Mouse (Mus musculus): Measurements from ENCODE around the gene Bmp3. TPM values are rescaled to one million over a fixed set of nuclear protein-coding genes. Genes with fewer than 3 reads are reported as not detected.

Bmp3 gene
- polyA plus RNA-seq, 3 experiments from 2014 or later: 0.08 TPM; not detected in 2

DNA sequence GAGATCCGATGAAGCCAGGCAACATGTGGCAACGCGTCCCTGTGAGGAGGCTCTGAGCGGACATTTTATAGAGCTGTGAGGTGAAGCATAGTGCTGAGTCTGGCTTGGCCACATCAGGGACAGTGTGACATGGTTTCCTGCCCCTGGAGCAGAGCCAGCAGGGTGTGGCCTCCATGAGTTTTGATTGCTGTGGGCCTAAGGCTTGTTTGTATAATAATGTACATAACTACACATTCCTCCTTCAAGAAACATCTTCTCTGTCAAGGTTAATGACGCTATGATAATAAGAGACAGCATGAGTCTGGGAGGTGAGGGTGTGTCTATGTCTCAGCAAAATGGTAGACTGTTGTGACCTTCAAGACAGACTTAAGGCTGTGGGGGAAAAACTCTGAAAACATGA lies 64.5 kb downstream of the Bmp3 start:
- ATAC-seq: no peak

DNA sequence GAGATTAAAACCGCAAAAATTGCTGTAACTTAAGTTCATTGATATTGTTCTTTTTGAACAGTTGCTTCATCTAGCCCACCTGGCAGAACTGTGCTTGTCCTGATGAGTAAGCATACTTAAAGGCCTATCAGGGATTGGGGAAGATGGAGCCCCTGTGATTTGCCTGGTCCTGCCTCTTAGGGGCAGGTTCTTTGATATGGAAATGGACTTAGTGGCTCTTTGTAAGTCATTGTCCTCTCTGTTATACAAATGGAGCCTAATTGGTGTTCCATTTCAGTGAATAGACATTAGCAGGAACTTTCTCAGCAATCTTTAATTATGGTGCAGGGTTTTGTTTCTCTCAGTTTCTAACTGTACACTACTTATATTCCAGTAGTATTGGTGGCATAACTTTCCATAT lies 67.4 kb downstream of the Bmp3 start:
- no peak for ATAC-seq

DNA sequence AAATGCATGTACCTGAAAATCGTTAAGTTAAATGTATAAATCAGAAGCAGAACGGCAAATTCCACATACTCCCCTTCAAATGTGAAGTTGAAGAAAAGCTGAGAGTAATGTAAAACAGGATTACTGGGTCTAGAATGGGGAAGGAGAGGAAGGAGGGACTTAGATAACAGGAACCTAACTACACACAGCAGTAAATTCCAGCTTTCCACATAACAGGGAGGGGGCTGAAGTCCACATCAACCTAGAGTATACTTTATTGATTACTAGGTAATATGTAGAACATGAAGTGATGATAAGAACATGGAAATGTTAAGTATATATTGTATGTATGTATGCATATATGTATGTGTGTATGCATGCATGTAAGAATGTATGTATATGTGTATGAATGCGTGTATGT lies 68.7 kb downstream of the Bmp3 start:
- no peak for ATAC-seq

Other genes with a start within 250 kb of the Bmp3 start
- not detected for gene Prkg2, start 182.9 kb downstream of the Bmp3 start, polyA plus RNA-seq (2017; shearing (Covaris generic))